Mouse (Mus musculus) embryonic fibroblast, embryonic 13.5 days (primary cell): ENCODE results near the gene Uqcr10.

Source experiments
- CTCF ChIP-seq: IDR thresholded peaks from 2 replicates; pipeline ENCODE4 v1.5.1; 2011; ENCODE audit warnings: mild to moderate bottlenecking, control low read depth, low read length, moderate library complexity, borderline replicate concordance; ENCODE audit not compliant: insufficient read depth
- POLR2A ChIP-seq: IDR thresholded peaks from 2 replicates; pipeline ENCODE4 v1.6.1; 2011; ENCODE audit warnings: low read depth, mild to moderate bottlenecking, control low read depth, low read length, moderate library complexity

GRCm38 (mm10) chr11:4660309-4661025 is 43.7 kb downstream of the Uqcr10 start:
- TF ChIP-seq POLR2A = no peak
- TF ChIP-seq CTCF = no peak
